Comparison of ENCODE assay signal across 9 mouse cellular contexts in the genomic region with DNA sequence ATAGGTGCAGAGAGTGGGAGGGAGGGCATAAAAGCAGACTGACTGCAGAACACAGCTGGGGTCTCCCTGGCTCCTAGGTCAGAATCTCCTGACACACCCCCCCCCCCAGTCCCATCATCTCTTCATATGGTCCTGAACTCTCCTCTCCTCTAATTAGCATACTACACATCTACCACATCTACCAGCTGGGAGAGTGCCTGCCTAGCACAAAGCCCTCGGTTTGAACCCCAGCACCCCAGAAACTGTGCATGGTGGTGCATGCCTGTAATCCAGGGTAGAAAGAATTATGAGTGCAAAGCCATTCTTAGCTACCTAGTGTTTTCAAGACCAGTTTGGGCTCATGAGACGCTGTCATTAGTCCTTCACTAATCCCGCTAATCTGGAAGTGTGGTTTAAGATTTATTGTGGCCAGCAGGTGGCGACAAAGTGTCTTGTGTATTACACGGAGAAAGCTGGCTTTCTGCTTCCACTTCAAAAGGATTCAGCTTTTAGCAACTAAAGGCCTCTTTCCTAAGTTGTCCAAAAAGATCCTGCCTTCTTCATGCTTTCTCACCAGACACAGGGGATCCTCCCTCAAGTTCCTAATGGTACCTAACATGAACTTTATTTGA. TPM values are rescaled to one million over a fixed set of nuclear protein-coding genes. Genes with fewer than 3 reads are reported as not detected.
DNase-seq lines count a peak whose midpoint lies in the region; ATAC-seq lines count a peak whose summit lies in the region.
"Had no signal": no experiment of that assay in that cellular context is flagged by ENCODE, and none has a peak within 500 bp of the region (broad histone marks: within the 10 kb centered on the region; RNA-seq: fewer than 3 reads in every experiment).

No protein-coding gene starts in this region.

- no peaks in the 10 kb centered on the region for H3K9me3 ChIP-seq in forebrain, embryonic 11.5 days (ENCODE audit: control insufficient read depth, low read length)
- H3K9me3 ChIP-seq in forebrain, embryonic 16.5 days (ENCODE audit: control insufficient read depth, low read length) = no peaks in the 10 kb centered on the region
- H3K9me3 ChIP-seq in embryonic facial prominence, embryonic 14.5 days (ENCODE audit: control insufficient read depth, low read length) = no peaks in the 10 kb centered on the region; the same call in 1 of the 2 replicates
- H3K9me3 ChIP-seq in hindbrain, embryonic 13.5 days = 0 out of 2 replicates have a peak, but pooled peaks cover 4% of the 10 kb centered on the region
- 0 out of 2 replicates have a peak, but pooled peaks cover 5% of the 10 kb centered on the region for H3K9me3 ChIP-seq in midbrain, embryonic 12.5 days
- H3K9me3 ChIP-seq: limb, embryonic 13.5 days had no signal

- no peak for ATAC-seq in forebrain, embryonic 11.5 days (replicated peaks; ENCODE audit: low FRiP score)
- no peak for ATAC-seq in forebrain, embryonic 16.5 days
- ATAC-seq in embryonic facial prominence, embryonic 14.5 days (ENCODE audit: low read depth) = no peak
- peak; percentile 66; the same call in 1 of the 2 replicates for ATAC-seq in hindbrain, embryonic 13.5 days (ENCODE audit: low FRiP score)
- 0 out of 2 replicates have a peak, but pooled peaks have one; percentile 19 for ATAC-seq in midbrain, embryonic 12.5 days (ENCODE audit: low FRiP score, low read depth)

- no peak overlapping the region for H3K27ac ChIP-seq in forebrain, embryonic 11.5 days (ENCODE audit: low read depth, low read length)
- no peak overlapping the region for H3K27ac ChIP-seq in forebrain, embryonic 16.5 days (ENCODE audit: low read length)
- no peak overlapping the region for H3K27ac ChIP-seq in embryonic facial prominence, embryonic 14.5 days (replicated peaks; ENCODE audit: low read depth, low read length)
- H3K27ac ChIP-seq in hindbrain, embryonic 13.5 days = no peak overlapping the region
- H3K27ac ChIP-seq in midbrain, embryonic 12.5 days (replicated peaks) = no peak overlapping the region
- H3K27ac ChIP-seq: limb, embryonic 13.5 days had no signal

- no peak overlapping the region for H3K4me2 ChIP-seq in forebrain, embryonic 11.5 days (ENCODE audit: low read depth, low read length, severe bottlenecking)
- H3K4me2 ChIP-seq in forebrain, embryonic 16.5 days (ENCODE audit: low read length) = no peak overlapping the region
- H3K4me2 ChIP-seq in embryonic facial prominence, embryonic 14.5 days (ENCODE audit: low read depth, low read length) = no peak overlapping the region
- no peak overlapping the region for H3K4me2 ChIP-seq in hindbrain, embryonic 13.5 days
- no peak overlapping the region for H3K4me2 ChIP-seq in midbrain, embryonic 12.5 days (replicated peaks)
- H3K4me2 ChIP-seq: limb, embryonic 13.5 days had no signal

- H3K9ac ChIP-seq in forebrain, embryonic 11.5 days (ENCODE audit: low read length) = no peak overlapping the region
- no peak overlapping the region for H3K9ac ChIP-seq in forebrain, embryonic 16.5 days (replicated peaks; ENCODE audit: low read depth, low read length)
- no peak overlapping the region for H3K9ac ChIP-seq in embryonic facial prominence, embryonic 14.5 days (ENCODE audit: low read depth, low read length)
- no peak overlapping the region for H3K9ac ChIP-seq in hindbrain, embryonic 13.5 days
- H3K9ac ChIP-seq in midbrain, embryonic 12.5 days (replicated peaks) = no peak overlapping the region
- H3K9ac ChIP-seq: limb, embryonic 13.5 days had no signal

- DNase-seq in forebrain, embryonic 11.5 days (ENCODE audit: low spot score) = peak; percentile 78
- DNase-seq in adrenal gland, postnatal 10 days = peak; percentile 81
- DNase-seq in embryonic facial prominence, embryonic 14.5 days (ENCODE audit: low spot score) = peak; percentile 84
- DNase-seq in left cerebral cortex, adult 11 months (ENCODE audit: low spot score) = peak; percentile 57
- peak; percentile 18 to 77 for DNase-seq in spleen, adult 18-20 months

- H3K36me3 ChIP-seq in forebrain, embryonic 11.5 days (ENCODE audit: control insufficient read depth, insufficient read depth, low read length) = no peaks in the 10 kb centered on the region
- H3K36me3 ChIP-seq in forebrain, embryonic 16.5 days (ENCODE audit: control insufficient read depth, insufficient read depth) = no peaks in the 10 kb centered on the region
- H3K36me3 ChIP-seq in embryonic facial prominence, embryonic 14.5 days (ENCODE audit: control insufficient read depth, insufficient read depth, low read length) = no peaks in the 10 kb centered on the region
- H3K36me3 ChIP-seq in hindbrain, embryonic 13.5 days = no peaks in the 10 kb centered on the region
- H3K36me3 ChIP-seq in midbrain, embryonic 12.5 days = no peaks in the 10 kb centered on the region
- H3K36me3 ChIP-seq: limb, embryonic 13.5 days had no signal

- no peaks in the 10 kb centered on the region for H3K4me1 ChIP-seq in forebrain, embryonic 11.5 days (replicated peaks; ENCODE audit: control insufficient read depth, insufficient read depth, low read length)
- no peaks in the 10 kb centered on the region for H3K4me1 ChIP-seq in forebrain, embryonic 16.5 days (replicated peaks; ENCODE audit: control insufficient read depth, insufficient read depth, low read length)
- no peaks in the 10 kb centered on the region for H3K4me1 ChIP-seq in embryonic facial prominence, embryonic 14.5 days (ENCODE audit: control insufficient read depth, insufficient read depth, low read length)
- no peaks in the 10 kb centered on the region for H3K4me1 ChIP-seq in hindbrain, embryonic 13.5 days (replicated peaks)
- H3K4me1 ChIP-seq in midbrain, embryonic 12.5 days = no peaks in the 10 kb centered on the region
- H3K4me1 ChIP-seq: limb, embryonic 13.5 days had no signal

- H3K4me3 ChIP-seq in forebrain, embryonic 11.5 days (ENCODE audit: low read depth, low read length) = no peak overlapping the region
- H3K4me3 ChIP-seq in forebrain, embryonic 16.5 days (replicated peaks; ENCODE audit: low read length) = no peak overlapping the region
- no peak overlapping the region for H3K4me3 ChIP-seq in embryonic facial prominence, embryonic 14.5 days (ENCODE audit: low read depth, low read length)
- no peak overlapping the region for H3K4me3 ChIP-seq in hindbrain, embryonic 13.5 days
- no peak overlapping the region for H3K4me3 ChIP-seq in midbrain, embryonic 12.5 days
- H3K4me3 ChIP-seq: limb, embryonic 13.5 days had no signal

- H3K27me3 ChIP-seq in forebrain, embryonic 11.5 days (ENCODE audit: control insufficient read depth, insufficient read depth, low read length) = peaks cover 2% of the 10 kb centered on the region
- peaks cover 15% of the 10 kb centered on the region for H3K27me3 ChIP-seq in forebrain, embryonic 16.5 days (replicated peaks; ENCODE audit: control insufficient read depth, insufficient read depth, low read length)
- peaks cover 20% of the 10 kb centered on the region for H3K27me3 ChIP-seq in embryonic facial prominence, embryonic 14.5 days (replicated peaks; ENCODE audit: control insufficient read depth, insufficient read depth, low read length)
- peaks cover 27% of the 10 kb centered on the region for H3K27me3 ChIP-seq in hindbrain, embryonic 13.5 days
- H3K27me3 ChIP-seq in midbrain, embryonic 12.5 days = peaks cover 27% of the 10 kb centered on the region

- WGBS in forebrain, embryonic 11.5 days = 9% methylated on average over 5 of the region's 5 CpGs
- 10% methylated on average over 5 of the region's 5 CpGs for WGBS in forebrain, embryonic 16.5 days
- WGBS in embryonic facial prominence, embryonic 14.5 days = 12% methylated on average over 5 of the region's 5 CpGs
- WGBS in hindbrain, embryonic 13.5 days = 20% methylated on average over 5 of the region's 5 CpGs
- WGBS in midbrain, embryonic 12.5 days = 13% methylated on average over 5 of the region's 5 CpGs

RNA-seq across cellular contexts. Expression of gene Tescl, which starts 2.1 kb away (rescaled TPM):
- polyA plus RNA-seq in forebrain, embryonic 11.5 days (2014; fragmentation: Nextera tagmentation; extraction: Ambion mirVana) = 0.23 TPM in 1 of 2 replicates, not detected in the other
- polyA plus RNA-seq in forebrain, embryonic 16.5 days (2015; fragmentation: Nextera tagmentation; extraction: Ambion mirVana) = not detected in 2 replicates
- total RNA-seq in adrenal gland, postnatal 10 days (2021) = under 1 TPM; 0.36 to 0.42 TPM
- polyA plus RNA-seq in embryonic facial prominence, embryonic 14.5 days (2014; fragmentation: Nextera tagmentation; extraction: Ambion mirVana) = not detected in 2 replicates
- polyA plus RNA-seq in hindbrain, embryonic 13.5 days (2015; fragmentation: Nextera tagmentation; extraction: Ambion mirVana) = 0.19 TPM in 1 of 2 replicates, not detected in the other
- not detected in 2 replicates for polyA plus RNA-seq in midbrain, embryonic 12.5 days (2016; fragmentation: Nextera tagmentation; extraction: Ambion mirVana)
- polyA plus RNA-seq: limb, embryonic 13.5 days had no signal

RNA-seq across cellular contexts. Expression of gene Lypd5, which starts 13.2 kb away (rescaled TPM):
- not detected in 2 replicates for polyA plus RNA-seq in forebrain, embryonic 11.5 days (2014; fragmentation: Nextera tagmentation; extraction: Ambion mirVana)
- not detected in 2 replicates for polyA plus RNA-seq in forebrain, embryonic 16.5 days (2015; fragmentation: Nextera tagmentation; extraction: Ambion mirVana)
- not detected for total RNA-seq in adrenal gland, postnatal 10 days (2021)
- polyA plus RNA-seq in embryonic facial prominence, embryonic 14.5 days (2014; fragmentation: Nextera tagmentation; extraction: Ambion mirVana) = 2.4 and 4.9 TPM in 2 replicates
- not detected in 2 replicates for polyA plus RNA-seq in hindbrain, embryonic 13.5 days (2015; fragmentation: Nextera tagmentation; extraction: Ambion mirVana)
- not detected in 2 replicates for polyA plus RNA-seq in midbrain, embryonic 12.5 days (2016; fragmentation: Nextera tagmentation; extraction: Ambion mirVana)
- polyA plus RNA-seq: limb, embryonic 13.5 days had no signal

RNA-seq across cellular contexts. Expression of gene Zfp94, which starts 19.3 kb away (rescaled TPM):
- polyA plus RNA-seq in forebrain, embryonic 11.5 days (2014; fragmentation: Nextera tagmentation; extraction: Ambion mirVana) = 15.2 and 15.9 TPM in 2 replicates
- 25.9 and 26.6 TPM in 2 replicates for polyA plus RNA-seq in forebrain, embryonic 16.5 days (2015; fragmentation: Nextera tagmentation; extraction: Ambion mirVana)
- total RNA-seq in adrenal gland, postnatal 10 days (2021) = 1 to 10 TPM; 2.7 to 6.4 TPM
- 8.5 and 12.1 TPM in 2 replicates for polyA plus RNA-seq in embryonic facial prominence, embryonic 14.5 days (2014; fragmentation: Nextera tagmentation; extraction: Ambion mirVana)
- polyA plus RNA-seq in hindbrain, embryonic 13.5 days (2015; fragmentation: Nextera tagmentation; extraction: Ambion mirVana) = 18.5 and 20.7 TPM in 2 replicates
- 16.6 and 18.1 TPM in 2 replicates for polyA plus RNA-seq in midbrain, embryonic 12.5 days (2016; fragmentation: Nextera tagmentation; extraction: Ambion mirVana)

RNA-seq across cellular contexts. Expression of gene Kcnn4, which starts 34.3 kb away (rescaled TPM):
- polyA plus RNA-seq in forebrain, embryonic 11.5 days (2014; fragmentation: Nextera tagmentation; extraction: Ambion mirVana) = 3.5 and 4.1 TPM in 2 replicates
- polyA plus RNA-seq in forebrain, embryonic 16.5 days (2015; fragmentation: Nextera tagmentation; extraction: Ambion mirVana) = 0.63 and 0.80 TPM in 2 replicates
- 1 to 10 TPM; 4.2 to 5.4 TPM for total RNA-seq in adrenal gland, postnatal 10 days (2021)
- polyA plus RNA-seq in embryonic facial prominence, embryonic 14.5 days (2014; fragmentation: Nextera tagmentation; extraction: Ambion mirVana) = 4.1 and 5.8 TPM in 2 replicates
- 1.2 and 1.5 TPM in 2 replicates for polyA plus RNA-seq in hindbrain, embryonic 13.5 days (2015; fragmentation: Nextera tagmentation; extraction: Ambion mirVana)
- 1.1 and 1.8 TPM in 2 replicates for polyA plus RNA-seq in midbrain, embryonic 12.5 days (2016; fragmentation: Nextera tagmentation; extraction: Ambion mirVana)

RNA-seq across cellular contexts. Expression of gene Zfp61, which starts 34.8 kb away (rescaled TPM):
- polyA plus RNA-seq in forebrain, embryonic 11.5 days (2014; fragmentation: Nextera tagmentation; extraction: Ambion mirVana) = 43.4 and 48.7 TPM in 2 replicates
- polyA plus RNA-seq in forebrain, embryonic 16.5 days (2015; fragmentation: Nextera tagmentation; extraction: Ambion mirVana) = 56.0 and 56.3 TPM in 2 replicates
- 10 to 100 TPM in 1 of 2 experiments, 1 to 10 TPM in 1; 5.8 to 12.1 TPM for total RNA-seq in adrenal gland, postnatal 10 days (2021)
- polyA plus RNA-seq in embryonic facial prominence, embryonic 14.5 days (2014; fragmentation: Nextera tagmentation; extraction: Ambion mirVana) = 29.8 and 29.9 TPM in 2 replicates
- polyA plus RNA-seq in hindbrain, embryonic 13.5 days (2015; fragmentation: Nextera tagmentation; extraction: Ambion mirVana) = 44.1 and 50.3 TPM in 2 replicates
- polyA plus RNA-seq in midbrain, embryonic 12.5 days (2016; fragmentation: Nextera tagmentation; extraction: Ambion mirVana) = 45.1 and 45.4 TPM in 2 replicates

Comparison
In these comparisons a context has a peak if more than half of its experiments do, and no peak if none do; other contexts are left out.
1. ATAC-seq: peak in hindbrain, embryonic 13.5 days (single experiment) and midbrain, embryonic 12.5 days (single experiment); none in forebrain, embryonic 11.5 days (single experiment), forebrain, embryonic 16.5 days (single experiment) and embryonic facial prominence, embryonic 14.5 days (single experiment).
2. Peak in every context shown above with its lines, with median percentiles within 50 percentile points of each other: DNase-seq.